Mouse (Mus musculus) thymus, adult 2 months (tissue): Measurements from ENCODE around the gene Tpm1.
A peak's percentile ranks its signal among the peaks of the same experiment; 100 is the strongest.

Experiments used
- CTCF ChIP-seq: fragments of 200-500 bp; IDR thresholded peaks from 2 replicates; pipeline ENCODE4 v1.5.1; 2012; ENCODE audit warnings: mild to moderate bottlenecking, control low read depth, low read length, moderate library complexity, borderline replicate concordance; ENCODE audit not compliant: control insufficient read depth, poor library complexity, insufficient read depth; ENCODE audit errors: extremely low read depth
- POLR2A ChIP-seq: fragments of 200-500 bp; IDR thresholded peaks from 2 replicates; pipeline ENCODE4 v1.6.1; 2012; ENCODE audit warnings: mild to moderate bottlenecking, low read length, control low read depth, moderate library complexity; ENCODE audit not compliant: control insufficient read depth, poor library complexity, insufficient read depth; ENCODE audit errors: extremely low read depth

DNA sequence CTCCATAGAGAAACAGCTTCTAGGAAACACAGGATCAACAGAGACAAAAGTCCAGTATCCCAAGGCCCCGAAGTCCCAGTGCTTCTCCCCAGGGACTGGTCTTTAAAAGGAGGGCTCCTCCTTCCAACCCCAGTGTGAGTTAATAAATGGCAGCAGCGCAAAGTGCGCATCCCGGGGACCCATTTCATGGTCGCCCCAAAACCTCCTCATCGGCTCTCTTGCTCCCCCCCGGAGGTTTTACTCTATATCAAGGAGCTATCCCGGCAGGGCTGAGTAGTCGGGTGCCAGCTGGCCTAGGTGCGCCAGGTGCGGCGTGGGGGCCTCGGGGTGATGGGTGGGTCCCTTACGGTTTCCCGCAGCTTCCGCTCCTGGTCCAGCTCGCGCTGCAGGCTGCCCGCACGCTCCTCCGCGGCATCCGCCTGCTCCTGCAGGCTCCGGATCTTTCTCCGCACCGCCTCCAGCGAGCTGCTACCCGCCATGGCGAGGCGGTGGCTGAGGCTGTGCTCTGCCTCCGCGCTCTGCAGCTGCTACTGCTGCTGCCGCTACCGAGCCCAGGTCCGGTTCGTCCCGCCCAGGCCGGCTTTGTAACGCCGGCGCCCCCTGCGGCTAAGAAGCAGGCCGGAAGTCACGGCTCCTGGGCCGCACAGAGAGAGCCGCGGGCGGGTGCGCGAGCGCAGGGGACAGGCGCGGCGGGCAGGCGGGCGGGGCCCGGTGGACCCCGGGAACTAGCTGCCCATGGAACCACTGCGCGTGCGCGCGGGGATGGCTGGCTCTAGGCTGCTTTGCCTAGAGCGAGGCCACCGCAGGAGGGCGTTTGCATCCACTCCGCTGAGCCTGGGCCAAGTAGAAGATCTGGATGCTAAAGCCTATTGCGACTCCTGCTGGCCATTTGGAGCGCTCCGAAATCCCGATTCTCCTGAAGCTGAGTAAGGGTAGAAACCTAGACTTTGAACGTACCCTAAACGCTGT is 5.7 kb downstream of the Tpm1 start:
- TF ChIP-seq CTCF: peak; percentile 96
- no peak; the same call in 1 of the 2 replicates for TF ChIP-seq POLR2A
